Mouse (Mus musculus) C2C12 (cell line): ENCODE results near the gene Clns1a.

ENCODE experiments used
- CEBPB ChIP-seq: IDR thresholded peaks from one replicate; pipeline ENCODE4 v1.6.1; 2011; ENCODE audit warnings: low read depth, mild to moderate bottlenecking, control low read depth, moderate library complexity
- CTCF ChIP-seq: IDR thresholded peaks from one replicate; pipeline ENCODE4 v1.5.1; 2011; ENCODE audit not compliant: control insufficient read depth, insufficient read depth, insufficient read length
- FOSL1 ChIP-seq: IDR thresholded peaks from one replicate; pipeline ENCODE4 v1.8.0; 2011; ENCODE audit warnings: mild to moderate bottlenecking, low read length; ENCODE audit not compliant: poor library complexity, insufficient read depth, severe bottlenecking
- MAX ChIP-seq: IDR thresholded peaks from one replicate; pipeline ENCODE4 v1.6.1; 2011; ENCODE audit warnings: mild to moderate bottlenecking, control low read depth
- MYOD1 ChIP-seq: IDR thresholded peaks from one replicate; pipeline ENCODE4 v1.6.1; 2011; ENCODE audit warnings: low read depth; ENCODE audit not compliant: control insufficient read depth, insufficient read length
- MYOG ChIP-seq: IDR thresholded peaks from one replicate; pipeline ENCODE4 v1.6.1; 2011; ENCODE audit not compliant: control insufficient read depth, insufficient read length; ENCODE audit errors: extremely low read depth
- USF1 ChIP-seq: IDR thresholded peaks from one replicate; pipeline ENCODE4 v1.6.1; 2011; ENCODE audit warnings: low read depth, mild to moderate bottlenecking, control low read depth, moderate library complexity

GRCm38 (mm10) chr7:97696133-97696505 lies 315 bp upstream of the Clns1a start:
- TF ChIP-seq CTCF (no peak), USF1 (no peak), MYOD1 (no peak), MAX (no peak), MYOG (no peak), CEBPB (no peak), FOSL1 (no peak)
